Mouse (Mus musculus) neural tube, embryonic 13.5 days (tissue): ENCODE data around the gene Ptprd. TPM values are rescaled to one million over a fixed set of nuclear protein-coding genes. Genes with fewer than 3 reads are reported as not detected.
A peak's percentile ranks its signal among the peaks of the same experiment; 100 is the strongest.

Experiments used
- ATAC-seq: fragments of 200-750 bp; cut with Nextera tagmentation; 2 replicates; pipeline ENCODE4 v1.8.0; 2017; ENCODE audit warnings: low read depth, mild to moderate bottlenecking, moderate TSS enrichment, moderate library complexity
- H3K27ac ChIP-seq: fragments of 300-500 bp; sonication (generic); replicated peaks from 2 replicates; pipeline ENCODE4 v1.5.1; 2015; ENCODE audit warnings: moderate library complexity, mild to moderate bottlenecking, inconsistent platforms
- H3K27me3 ChIP-seq: fragments of 300-500 bp; sonication (generic); 2 replicates; pipeline ENCODE4 v1.6.1; 2015; ENCODE audit warnings: mild to moderate bottlenecking, inconsistent platforms
- H3K36me3 ChIP-seq: fragments of 300-500 bp; sonication (generic); 2 replicates; pipeline ENCODE4 v1.6.1; 2015; ENCODE audit warnings: mild to moderate bottlenecking, inconsistent platforms
- H3K4me1 ChIP-seq: fragments of 300-500 bp; sonication (generic); replicated peaks from 2 replicates; pipeline ENCODE4 v1.6.1; 2015; ENCODE audit warnings: inconsistent platforms
- H3K4me2 ChIP-seq: fragments of 300-500 bp; sonication (generic); 2 replicates; pipeline ENCODE4 v1.6.1; 2015; ENCODE audit warnings: inconsistent platforms, mild to moderate bottlenecking, moderate library complexity
- H3K4me3 ChIP-seq: fragments of 300-500 bp; sonication (generic); 2 replicates; pipeline ENCODE4 v1.5.1; 2015; ENCODE audit warnings: mild to moderate bottlenecking, inconsistent platforms
- H3K9ac ChIP-seq: fragments of 300-500 bp; sonication (generic); 2 replicates; pipeline ENCODE4 v1.6.1; 2015; ENCODE audit warnings: moderate library complexity, mild to moderate bottlenecking, inconsistent platforms
- H3K9me3 ChIP-seq: fragments of 300-500 bp; sonication (generic); 2 replicates; pipeline ENCODE4 v1.6.1; 2016; ENCODE audit warnings: inconsistent platforms
- WGBS: fragments of 180-500 bp; shearing (Covaris S2); methylation state at CpG from one replicate; pipeline ENCODE4 v1.1.7; 2015; 5-methylcytosine and 5-hydroxymethylcytosine counted together
- polyA plus RNA-seq: library from polyadenylated mRNA; unstranded; fragments of >200 nt; fragmentation: Nextera tagmentation; extraction: Ambion mirVana; gene quantifications from 2 replicates; pipeline ENCODE4 v1.2.1, GENCODE M21; 2015

Gene Ptprd
- polyA plus RNA-seq, 1 experiment from 2014 or later, result 86.5 TPM

GRCm38 (mm10) chr4:76179497-76179896 is 2032.3 kb downstream of the Ptprd start:
- no peak overlapping the region for H3K4me3 ChIP-seq
- H3K36me3 ChIP-seq, result no peaks in the 10 kb centered on the region
- H3K4me2 ChIP-seq, result no peak overlapping the region
- no peaks in the 10 kb centered on the region for H3K27me3 ChIP-seq
- no peaks in the 10 kb centered on the region for H3K9me3 ChIP-seq
- peaks cover 16% of the 10 kb centered on the region for H3K4me1 ChIP-seq
- H3K27ac ChIP-seq, result no peak overlapping the region; the same call in 1 of the 2 replicates
- peak; percentile 75; the same call in 1 of the 2 replicates for ATAC-seq
- H3K9ac ChIP-seq, result no peak overlapping the region
- 23% methylated on average over 8 of the region's 8 CpGs for WGBS

GRCm38 (mm10) chr4:76175086-76175485 is 2036.7 kb downstream of the Ptprd start:
- no peaks in the 10 kb centered on the region for H3K27me3 ChIP-seq
- no peaks in the 10 kb centered on the region for H3K9me3 ChIP-seq
- H3K27ac ChIP-seq, result no peak overlapping the region
- H3K4me2 ChIP-seq, result no peak overlapping the region
- H3K4me3 ChIP-seq, result no peak overlapping the region
- H3K4me1 ChIP-seq, result peaks cover 10% of the 10 kb centered on the region
- H3K36me3 ChIP-seq, result no peaks in the 10 kb centered on the region
- 67% methylated on average over 1 of the region's 1 CpGs for WGBS
- no peak overlapping the region for H3K9ac ChIP-seq
- no peak for ATAC-seq

DNA sequence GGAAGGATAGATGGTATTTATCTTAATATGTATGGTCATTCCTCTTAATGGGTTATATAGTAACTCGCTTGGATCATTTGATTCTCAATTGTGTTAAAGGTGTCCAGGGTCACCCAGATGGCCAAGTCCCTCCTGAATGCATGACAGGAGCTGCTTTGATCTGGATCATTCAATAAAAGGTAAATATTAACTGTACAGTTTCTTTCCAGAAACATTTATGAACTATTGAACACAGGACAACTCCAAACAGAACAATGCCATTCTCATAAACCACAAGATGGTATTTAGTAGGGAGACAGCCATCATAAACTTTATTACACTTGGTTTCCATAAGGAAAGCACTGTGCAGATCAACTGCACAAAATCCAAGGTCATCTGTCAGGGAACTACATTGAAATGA is 2056.0 kb downstream of the Ptprd start:
- no peaks in the 10 kb centered on the region for H3K36me3 ChIP-seq
- H3K9ac ChIP-seq, result no peak overlapping the region
- no peak for ATAC-seq
- no peak overlapping the region for H3K4me3 ChIP-seq
- no peaks in the 10 kb centered on the region for H3K9me3 ChIP-seq
- WGBS, result 79% methylated on average over 1 of the region's 1 CpGs
- H3K4me1 ChIP-seq, result peaks cover 8% of the 10 kb centered on the region
- no peak overlapping the region for H3K27ac ChIP-seq
- H3K27me3 ChIP-seq, result no peaks in the 10 kb centered on the region
- no peak overlapping the region for H3K4me2 ChIP-seq

- no peak overlapping the region for H3K27ac ChIP-seq
- WGBS, result 29% methylated on average over 2 of the region's 2 CpGs
- no peak for ATAC-seq
These were observed 2057.6 kb downstream of the Ptprd start for GRCm38 (mm10) chr4:76154190-76154589.

GRCm38 (mm10) chr4:76144925-76145324 is 2066.8 kb downstream of the Ptprd start:
- ATAC-seq, result no peak
- WGBS, result 44% methylated on average over 4 of the region's 4 CpGs

More at GRCm38 (mm10) chr4:76154190-76154589, 2057.6 kb downstream of the Ptprd start:
- Histone ChIP-seq H3K36me3 (no peaks in the 10 kb centered on the region), H3K4me2 (no peak overlapping the region), H3K9ac (no peak overlapping the region), H3K4me3 (no peak overlapping the region), H3K27me3 (no peaks in the 10 kb centered on the region), H3K4me1 (peaks cover 8% of the 10 kb centered on the region), H3K9me3 (no peaks in the 10 kb centered on the region)

DNA sequence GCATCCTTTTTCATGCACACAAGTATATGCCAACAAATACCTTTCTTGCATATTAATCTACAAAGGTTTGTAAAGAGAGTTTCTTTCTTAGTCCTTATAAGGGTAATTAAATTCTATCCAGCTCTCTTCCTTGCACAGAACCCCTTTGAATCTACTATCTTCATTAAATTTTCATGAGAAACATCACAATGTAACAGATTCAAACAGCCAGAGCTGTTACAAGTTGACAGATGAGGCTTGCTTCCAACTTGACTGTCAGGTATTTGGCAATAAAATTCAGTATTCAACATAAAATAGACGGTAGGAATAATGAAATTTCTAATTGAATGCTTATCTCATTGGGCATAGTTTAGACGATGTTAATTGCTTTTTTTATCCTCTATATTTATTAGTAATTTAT is 2067.4 kb downstream of the Ptprd start:
- WGBS, result 31% methylated on average over 2 of the region's 2 CpGs
- H3K27ac ChIP-seq, result no peak overlapping the region

More at GRCm38 (mm10) chr4:76144925-76145324, 2066.8 kb downstream of the Ptprd start:
- Histone ChIP-seq H3K9ac (no peak overlapping the region), H3K4me3 (no peak overlapping the region), H3K36me3 (no peaks in the 10 kb centered on the region), H3K27me3 (no peaks in the 10 kb centered on the region), H3K27ac (no peak overlapping the region), H3K4me2 (no peak overlapping the region), H3K9me3 (no peaks in the 10 kb centered on the region), H3K4me1 (peaks cover 6% of the 10 kb centered on the region; the same call in 1 of the 2 replicates)

DNA sequence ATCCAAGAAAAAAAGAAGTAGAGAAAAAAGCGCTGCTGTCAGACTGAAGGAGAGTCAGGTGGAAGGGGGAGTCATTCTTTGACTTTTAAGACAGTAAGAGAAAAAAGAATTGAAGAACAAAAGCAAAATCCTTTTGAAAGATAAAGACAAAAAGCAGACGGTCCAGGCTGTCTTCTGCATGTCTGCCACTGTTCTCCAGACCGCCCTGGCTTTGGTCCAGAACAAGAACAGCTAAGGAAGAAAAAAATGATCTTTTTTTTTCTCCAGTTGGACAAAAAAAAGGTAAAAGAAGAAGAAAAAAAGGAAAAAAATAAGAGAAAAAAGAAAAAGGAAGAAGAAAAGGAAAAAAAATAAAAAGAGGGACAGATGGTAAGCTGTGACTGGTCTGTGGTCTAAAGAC is 2073.9 kb downstream of the Ptprd start:
- Histone ChIP-seq H3K27me3 (no peaks in the 10 kb centered on the region), H3K4me3 (no peak overlapping the region), H3K9ac (no peak overlapping the region), H3K36me3 (no peaks in the 10 kb centered on the region), H3K27ac (no peak overlapping the region), H3K4me2 (no peak overlapping the region), H3K9me3 (no peaks in the 10 kb centered on the region), H3K4me1 (no peaks in the 10 kb centered on the region)
- ATAC-seq, result no peak
- 70% methylated on average over 3 of the region's 3 CpGs for WGBS

More for the DNA sequence above, 2067.4 kb downstream of the Ptprd start:
- Histone ChIP-seq H3K4me3 (no peak overlapping the region), H3K27me3 (no peaks in the 10 kb centered on the region), H3K4me1 (peaks cover 6% of the 10 kb centered on the region; the same call in 1 of the 2 replicates), H3K9me3 (no peaks in the 10 kb centered on the region), H3K36me3 (no peaks in the 10 kb centered on the region), H3K4me2 (no peak overlapping the region), H3K9ac (no peak overlapping the region)
- ATAC-seq, result no peak

GRCm38 (mm10) chr4:76136625-76137024 is 2075.1 kb downstream of the Ptprd start:
- Histone ChIP-seq H3K9me3 (no peaks in the 10 kb centered on the region), H3K4me1 (no peaks in the 10 kb centered on the region), H3K4me2 (no peak overlapping the region), H3K27ac (no peak overlapping the region), H3K36me3 (no peaks in the 10 kb centered on the region), H3K9ac (no peak overlapping the region), H3K27me3 (no peaks in the 10 kb centered on the region), H3K4me3 (no peak overlapping the region)
- ATAC-seq, result no peak
- 90% methylated on average over 14 of the region's 14 CpGs for WGBS

GRCm38 (mm10) chr4:76091845-76092244 is 2119.9 kb downstream of the Ptprd start:
- Histone ChIP-seq H3K9me3 (no peaks in the 10 kb centered on the region), H3K4me1 (no peaks in the 10 kb centered on the region), H3K36me3 (peaks cover 13% of the 10 kb centered on the region; the same call in 1 of the 2 replicates), H3K4me2 (no peak overlapping the region), H3K9ac (no peak overlapping the region), H3K27ac (no peak overlapping the region), H3K27me3 (no peaks in the 10 kb centered on the region), H3K4me3 (no peak overlapping the region)
- ATAC-seq, result no peak
- WGBS, result 91% methylated on average over 4 of the region's 4 CpGs

- no peak overlapping the region for H3K4me3 ChIP-seq
- H3K9me3 ChIP-seq, result no peaks in the 10 kb centered on the region
- no peaks in the 10 kb centered on the region for H3K27me3 ChIP-seq
- H3K36me3 ChIP-seq, result peaks cover 28% of the 10 kb centered on the region
- H3K4me1 ChIP-seq, result no peaks in the 10 kb centered on the region
- no peak overlapping the region for H3K9ac ChIP-seq
- no peak for ATAC-seq
- no peak overlapping the region for H3K4me2 ChIP-seq
- H3K27ac ChIP-seq, result no peak overlapping the region
These were observed 2121.9 kb downstream of the Ptprd start for GRCm38 (mm10) chr4:76089866-76090265.

GRCm38 (mm10) chr4:76076051-76076450 is 2135.7 kb downstream of the Ptprd start:
- no peak overlapping the region for H3K4me3 ChIP-seq
- peaks cover 11% of the 10 kb centered on the region for H3K36me3 ChIP-seq
- H3K27ac ChIP-seq, result no peak overlapping the region
- H3K9me3 ChIP-seq, result no peaks in the 10 kb centered on the region
- H3K27me3 ChIP-seq, result no peaks in the 10 kb centered on the region
- WGBS, result 89% methylated on average over 1 of the region's 1 CpGs
- no peak overlapping the region for H3K9ac ChIP-seq
- H3K4me2 ChIP-seq, result no peak overlapping the region
- no peak for ATAC-seq
- 0 out of 2 replicates have a peak, but pooled peaks cover 7% of the 10 kb centered on the region for H3K4me1 ChIP-seq

DNA sequence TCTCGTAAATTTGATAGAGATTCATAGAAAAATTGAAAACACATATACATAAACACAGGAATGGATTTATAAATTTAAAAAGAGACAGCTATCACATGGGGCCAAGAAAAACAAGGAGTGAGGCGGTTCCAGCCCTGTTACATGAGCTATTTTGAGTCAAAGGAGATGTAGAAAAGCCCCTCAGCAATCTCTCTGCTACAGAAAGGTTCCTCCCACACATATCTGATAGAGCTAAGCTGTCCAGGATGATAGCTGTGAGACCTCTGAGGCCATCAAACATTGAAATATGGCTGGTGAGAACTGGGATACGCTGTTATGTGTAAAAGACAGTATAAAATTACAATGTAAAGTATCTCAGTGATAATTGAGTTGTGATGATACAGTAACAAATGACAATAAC is 2138.5 kb downstream of the Ptprd start:
- H3K4me3 ChIP-seq, result no peak overlapping the region
- peaks cover 11% of the 10 kb centered on the region for H3K36me3 ChIP-seq
- H3K9me3 ChIP-seq, result no peaks in the 10 kb centered on the region
- 83% methylated on average over 3 of the region's 3 CpGs for WGBS
- ATAC-seq, result no peak
- no peak overlapping the region for H3K4me2 ChIP-seq
- no peaks in the 10 kb centered on the region for H3K4me1 ChIP-seq
- no peak overlapping the region for H3K27ac ChIP-seq
- H3K9ac ChIP-seq, result no peak overlapping the region
- no peaks in the 10 kb centered on the region for H3K27me3 ChIP-seq

- ATAC-seq, result no peak
- WGBS, result 64% methylated on average over 6 of the region's 6 CpGs
- no peak overlapping the region for H3K4me3 ChIP-seq
These were observed 2140.0 kb downstream of the Ptprd start for GRCm38 (mm10) chr4:76071720-76072119.

More at GRCm38 (mm10) chr4:76071720-76072119, 2140.0 kb downstream of the Ptprd start:
- no peak overlapping the region for H3K9ac ChIP-seq
- peaks cover 11% of the 10 kb centered on the region for H3K36me3 ChIP-seq
- H3K27ac ChIP-seq, result no peak overlapping the region
- H3K27me3 ChIP-seq, result no peaks in the 10 kb centered on the region
- H3K9me3 ChIP-seq, result no peaks in the 10 kb centered on the region
- H3K4me1 ChIP-seq, result no peaks in the 10 kb centered on the region
- H3K4me2 ChIP-seq, result no peak overlapping the region
